Mouse (Mus musculus) hindbrain, embryonic 14.5 days (tissue): ENCODE measurements around the gene Mnat1. TPM values are rescaled to one million over a fixed set of nuclear protein-coding genes. Genes with fewer than 3 reads are reported as not detected.

ENCODE experiments used
- ATAC-seq: fragments of 200-750 bp; cut with Nextera tagmentation; 2 replicates; pipeline ENCODE4 v1.8.0; 2017; ENCODE audit warnings: moderate number of reproducible peaks, mild to moderate bottlenecking, moderate TSS enrichment, moderate library complexity; ENCODE audit not compliant: low FRiP score
- DNase-seq: peaks from one replicate; pipeline ENCODE4 v3.0.0-alpha.2; 2015; ENCODE audit warnings: low spot score
- H3K27ac ChIP-seq: fragments of 300-500 bp; sonication (generic); 2 replicates; pipeline ENCODE4 v1.5.1; 2014; ENCODE audit warnings: mild to moderate bottlenecking, moderate library complexity
- H3K27me3 ChIP-seq: fragments of 300-500 bp; sonication (generic); 2 replicates; pipeline ENCODE4 v1.6.1; 2014; ENCODE audit warnings: mild to moderate bottlenecking, low read length, mixed read lengths; ENCODE audit not compliant: control insufficient read depth, insufficient read depth
- H3K36me3 ChIP-seq: fragments of 300-500 bp; sonication (generic); replicated peaks from 2 replicates; pipeline ENCODE4 v1.6.1; 2014; ENCODE audit not compliant: control insufficient read depth, insufficient read depth
- H3K4me1 ChIP-seq: fragments of 300-500 bp; sonication (generic); replicated peaks from 2 replicates; pipeline ENCODE4 v1.6.1; 2014; ENCODE audit warnings: antibody characterized with exemption, low read length, mixed read lengths; ENCODE audit not compliant: control insufficient read depth, insufficient read depth
- H3K4me2 ChIP-seq: fragments of 300-500 bp; sonication (generic); replicated peaks from 2 replicates; pipeline ENCODE4 v1.6.1; 2014; ENCODE audit warnings: mild to moderate bottlenecking, moderate library complexity
- H3K4me3 ChIP-seq: fragments of 300-500 bp; sonication (generic); replicated peaks from 2 replicates; pipeline ENCODE4 v1.5.1; 2014; ENCODE audit warnings: mild to moderate bottlenecking, low read length
- H3K9ac ChIP-seq: fragments of 300-500 bp; sonication (generic); 2 replicates; pipeline ENCODE4 v1.6.1; 2014
- H3K9me3 ChIP-seq: fragments of 300-500 bp; sonication (generic); 2 replicates; pipeline ENCODE4 v1.6.1; 2016; ENCODE audit warnings: low read length; ENCODE audit not compliant: control insufficient read depth
- WGBS: fragments of 180-500 bp; shearing (Covaris S2); extraction: QIAGEN DNeasy Blood & Tissue Kit; methylation state at CpG from one replicate; pipeline ENCODE4 v1.1.7; 2014; 5-methylcytosine and 5-hydroxymethylcytosine counted together
- polyA plus RNA-seq: library from polyadenylated mRNA; unstranded; fragments of >200 nt; fragmentation: Nextera tagmentation; extraction: Ambion mirVana; gene quantifications from 2 replicates; pipeline ENCODE4 v1.2.1, GENCODE M21; 2014

The Mnat1 gene
- polyA plus RNA-seq, 1 experiment from 2014 or later = 21.9 TPM

- WGBS = 37% methylated on average over 10 of the region's 10 CpGs
These were observed 118.4 kb downstream of the Mnat1 start for GRCm38 (mm10) chr12:73241960-73242359.

GRCm38 (mm10) chr12:73245687-73246086 lies 122.2 kb downstream of the Mnat1 start:
- Histone ChIP-seq H3K27ac (no peak overlapping the region), H3K4me2 (no peak overlapping the region), H3K4me3 (no peak overlapping the region), H3K27me3 (no peaks in the 10 kb centered on the region), H3K9ac (no peak overlapping the region), H3K4me1 (peaks cover 3% of the 10 kb centered on the region), H3K9me3 (no peaks in the 10 kb centered on the region), H3K36me3 (no peaks in the 10 kb centered on the region)
- 80% methylated on average over 5 of the region's 5 CpGs for WGBS
- DNase-seq (no peak), ATAC-seq (no peak)

More at GRCm38 (mm10) chr12:73241960-73242359, 118.4 kb downstream of the Mnat1 start:
- DNase-seq (peak; percentile 41), ATAC-seq (no peak)
- Histone ChIP-seq H3K4me2 (no peak overlapping the region), H3K9ac (no peak overlapping the region), H3K4me3 (no peak overlapping the region), H3K36me3 (no peaks in the 10 kb centered on the region), H3K9me3 (no peaks in the 10 kb centered on the region), H3K27me3 (no peaks in the 10 kb centered on the region), H3K4me1 (peaks cover 3% of the 10 kb centered on the region), H3K27ac (no peak overlapping the region)

- DNase-seq (no peak), ATAC-seq (no peak)
- no peaks in the 10 kb centered on the region for H3K4me1 ChIP-seq
- no peaks in the 10 kb centered on the region for H3K36me3 ChIP-seq
- H3K27me3 ChIP-seq = no peaks in the 10 kb centered on the region
- H3K4me2 ChIP-seq = no peak overlapping the region
- 72% methylated on average over 2 of the region's 2 CpGs for WGBS
- no peaks in the 10 kb centered on the region for H3K9me3 ChIP-seq
- H3K27ac ChIP-seq = no peak overlapping the region
- no peak overlapping the region for H3K4me3 ChIP-seq
- no peak overlapping the region for H3K9ac ChIP-seq
These were observed 131.5 kb downstream of the Mnat1 start for GRCm38 (mm10) chr12:73255006-73255405.

GRCm38 (mm10) chr12:73259269-73259668 lies 135.8 kb downstream of the Mnat1 start:
- ATAC-seq (no peak), DNase-seq (no peak)
- no peaks in the 10 kb centered on the region for H3K27me3 ChIP-seq
- H3K4me3 ChIP-seq = no peak overlapping the region
- H3K9ac ChIP-seq = no peak overlapping the region
- no peaks in the 10 kb centered on the region for H3K4me1 ChIP-seq
- WGBS = 94% methylated on average over 6 of the region's 6 CpGs
- H3K27ac ChIP-seq = no peak overlapping the region
- H3K36me3 ChIP-seq = no peaks in the 10 kb centered on the region
- H3K9me3 ChIP-seq = 0 out of 2 replicates have a peak, but pooled peaks cover 13% of the 10 kb centered on the region
- no peak overlapping the region for H3K4me2 ChIP-seq

- DNase-seq = no peak
- ATAC-seq = no peak
- WGBS = 100% methylated on average over 1 of the region's 1 CpGs
- H3K4me1 ChIP-seq = no peaks in the 10 kb centered on the region
- no peak overlapping the region for H3K27ac ChIP-seq
- H3K9ac ChIP-seq = no peak overlapping the region
- no peaks in the 10 kb centered on the region for H3K27me3 ChIP-seq
- no peak overlapping the region for H3K4me2 ChIP-seq
- H3K9me3 ChIP-seq = 0 out of 2 replicates have a peak, but pooled peaks cover 13% of the 10 kb centered on the region
- no peak overlapping the region for H3K4me3 ChIP-seq
- H3K36me3 ChIP-seq = no peaks in the 10 kb centered on the region
These were observed 136.8 kb downstream of the Mnat1 start for GRCm38 (mm10) chr12:73260339-73260738.

GRCm38 (mm10) chr12:73265381-73265978 lies 142.0 kb downstream of the Mnat1 start:
- WGBS = 75% methylated on average over 3 of the region's 3 CpGs
- no peak for ATAC-seq

GRCm38 (mm10) chr12:73266597-73266996 lies 143.1 kb downstream of the Mnat1 start:
- H3K27ac ChIP-seq = no peak overlapping the region
- H3K4me2 ChIP-seq = no peak overlapping the region
- no peaks in the 10 kb centered on the region for H3K36me3 ChIP-seq
- 0 out of 2 replicates have a peak, but pooled peaks cover 11% of the 10 kb centered on the region for H3K9me3 ChIP-seq
- no peak overlapping the region for H3K4me3 ChIP-seq
- ATAC-seq = no peak
- H3K9ac ChIP-seq = no peak overlapping the region
- no peak for DNase-seq
- no peaks in the 10 kb centered on the region for H3K27me3 ChIP-seq
- 79% methylated on average over 1 of the region's 1 CpGs for WGBS
- H3K4me1 ChIP-seq = no peaks in the 10 kb centered on the region

More at GRCm38 (mm10) chr12:73265381-73265978, 142.0 kb downstream of the Mnat1 start:
- no peak overlapping the region for H3K4me2 ChIP-seq
- no peaks in the 10 kb centered on the region for H3K27me3 ChIP-seq
- H3K27ac ChIP-seq = no peak overlapping the region
- H3K4me1 ChIP-seq = no peaks in the 10 kb centered on the region
- 0 out of 2 replicates have a peak, but pooled peaks cover 13% of the 10 kb centered on the region for H3K9me3 ChIP-seq
- no peak for DNase-seq
- no peak overlapping the region for H3K9ac ChIP-seq
- H3K36me3 ChIP-seq = no peaks in the 10 kb centered on the region
- no peak overlapping the region for H3K4me3 ChIP-seq

GRCm38 (mm10) chr12:73268497-73268896 lies 145.0 kb downstream of the Mnat1 start:
- Histone ChIP-seq H3K27ac (no peak overlapping the region), H3K4me1 (no peaks in the 10 kb centered on the region), H3K9me3 (no peaks in the 10 kb centered on the region), H3K27me3 (no peaks in the 10 kb centered on the region), H3K4me3 (no peak overlapping the region), H3K36me3 (no peaks in the 10 kb centered on the region), H3K4me2 (no peak overlapping the region), H3K9ac (no peak overlapping the region)
- 72% methylated on average over 1 of the region's 1 CpGs for WGBS
- ATAC-seq (no peak), DNase-seq (no peak)

- Histone ChIP-seq H3K4me3 (no peak overlapping the region), H3K9me3 (no peaks in the 10 kb centered on the region), H3K4me1 (no peaks in the 10 kb centered on the region), H3K9ac (no peak overlapping the region), H3K4me2 (no peak overlapping the region), H3K27me3 (no peaks in the 10 kb centered on the region), H3K27ac (no peak overlapping the region), H3K36me3 (no peaks in the 10 kb centered on the region)
- WGBS = 93% methylated on average over 3 of the region's 3 CpGs
- DNase-seq = no peak
- ATAC-seq = no peak
These were observed 146.0 kb downstream of the Mnat1 start for GRCm38 (mm10) chr12:73269531-73269930.

- Histone ChIP-seq H3K4me2 (no peak overlapping the region), H3K4me3 (no peak overlapping the region), H3K27ac (no peak overlapping the region), H3K36me3 (no peaks in the 10 kb centered on the region; the same call in 1 of the 2 replicates), H3K4me1 (no peaks in the 10 kb centered on the region), H3K27me3 (no peaks in the 10 kb centered on the region), H3K9me3 (no peaks in the 10 kb centered on the region), H3K9ac (no peak overlapping the region)
- no peak for ATAC-seq
- no peak for DNase-seq
- 93% methylated on average over 4 of the region's 4 CpGs for WGBS
These were observed 146.4 kb downstream of the Mnat1 start for GRCm38 (mm10) chr12:73269933-73270332.
